Mouse (Mus musculus) mouse embryonic stem cell (cell line): ENCODE measurements at regions not wholly inside any gene's neighbourhood (a gene's known extent, or its start where the extent isn't known, plus 50 kb on each side); places are given as distances from the start of the nearest gene placed in this dataset.
"Not testable (repeated sequence)": the region's sequence is repeated elsewhere in the genome, so short reads cannot be mapped to it uniquely, and the experiment has no call there.

Source experiments
- in situ Hi-C, 2 experiments: fragments of 300-500 bp; cut with MboI; formaldehyde crosslinking; loops; 1 replicate in 1 of 2; 3 replicates in 1 of 2; pipeline ENCODE4 v1.14.3; 2019 to 2020; ENCODE audit warnings: low sequenced_read_pairs in 2 of 2, low pct_unique_long_range_greater_than_20kb in 1 of 2, mixed read lengths in 1 of 2; ENCODE audit not compliant: unreplicated experiment in 1 of 2

DNA sequence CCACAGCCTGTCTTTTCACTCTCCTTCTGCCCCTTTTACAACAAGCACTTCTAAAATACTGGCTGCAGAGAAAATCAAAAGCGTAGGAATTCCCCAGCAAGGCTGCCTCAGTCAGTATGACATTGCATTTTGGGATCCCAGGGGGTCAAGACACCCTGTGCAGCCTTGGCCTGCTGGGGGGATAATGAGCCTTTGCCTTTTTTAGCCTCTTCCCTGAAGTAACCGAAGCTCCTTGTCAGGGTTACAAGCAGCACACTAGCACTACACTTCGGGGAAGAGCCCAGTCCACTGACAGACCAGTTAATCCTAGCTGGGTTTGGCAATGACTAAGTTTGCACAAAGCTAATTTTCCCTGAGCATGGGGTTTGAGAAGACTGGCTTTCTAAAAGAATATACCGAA lies 207.7 kb upstream of the 1700056E22Rik start:
- in situ Hi-C loops = no loop called here

DNA sequence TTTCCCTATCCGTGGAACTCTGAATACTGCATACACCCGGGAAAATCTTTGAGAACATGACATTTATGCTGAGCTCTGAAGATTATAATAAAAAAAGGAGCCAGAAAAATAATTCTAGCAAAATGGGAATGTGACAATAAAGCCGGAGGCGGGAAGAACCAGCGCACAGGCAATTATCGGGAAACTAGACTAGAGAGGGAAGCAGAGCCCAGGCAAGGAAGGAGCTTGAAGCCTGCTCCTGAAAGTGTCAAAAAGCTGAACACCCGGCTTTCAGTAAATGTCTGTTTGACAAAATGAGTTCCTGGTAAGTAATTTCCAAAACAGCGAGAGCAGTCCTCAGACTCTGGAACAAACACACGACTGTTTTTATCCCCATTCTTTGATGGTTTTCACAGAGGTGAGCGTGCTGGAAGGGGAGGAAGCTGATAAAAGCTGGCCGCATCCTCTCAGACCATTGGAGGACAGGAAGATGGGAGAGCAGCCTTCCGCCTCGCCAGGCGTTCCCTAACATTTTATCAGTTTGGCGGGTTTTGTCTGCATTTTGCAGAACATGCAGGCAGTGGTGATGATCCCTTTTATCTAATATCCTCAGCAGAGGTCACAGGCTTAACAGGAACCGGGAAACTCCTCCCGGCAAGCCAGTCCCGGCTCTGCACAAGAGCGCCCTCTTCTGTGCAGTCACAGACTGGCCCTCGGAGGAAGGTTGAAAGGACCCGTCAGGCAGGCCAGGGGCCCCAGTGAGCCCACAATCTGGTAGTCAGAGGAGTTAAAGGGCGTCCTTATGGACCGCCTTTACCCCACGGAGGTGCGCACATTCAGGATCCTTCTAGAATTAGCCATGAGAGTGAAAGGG lies 201.3 kb upstream of the 1700056E22Rik start:
- in situ Hi-C loops = no loop called here

DNA sequence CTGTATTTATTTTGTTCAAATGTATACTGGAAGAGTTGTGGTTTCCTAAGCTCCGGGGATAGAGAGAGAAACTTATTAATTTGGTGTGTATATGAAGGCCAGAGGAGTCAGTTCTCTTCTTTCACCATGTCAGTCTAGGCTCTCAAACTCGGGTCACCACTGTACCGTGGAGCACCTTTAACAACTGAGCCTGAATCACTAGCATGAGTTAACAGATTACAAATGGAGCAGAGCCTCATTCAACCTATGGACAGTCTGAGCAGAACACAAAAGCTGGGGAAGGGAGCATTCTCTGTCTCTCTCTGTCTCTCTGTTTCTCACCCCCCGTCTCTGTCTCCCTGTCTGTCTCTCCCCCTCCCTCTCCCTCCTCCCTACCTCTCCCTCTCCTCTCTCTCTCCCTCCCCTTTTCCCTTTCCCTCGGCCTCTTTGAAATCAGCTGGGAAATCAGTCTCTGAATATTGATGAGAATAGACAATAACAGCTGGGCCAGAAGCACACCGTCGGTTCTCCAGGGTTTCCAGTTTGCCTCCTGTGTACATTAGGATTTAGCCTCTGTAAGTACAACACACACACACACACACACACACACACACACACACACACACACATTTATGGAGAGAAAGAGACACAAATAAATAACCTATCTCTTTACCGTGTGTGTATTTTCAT lies 200.4 kb upstream of the 1700056E22Rik start:
- in situ Hi-C loops = no loop called here

DNA sequence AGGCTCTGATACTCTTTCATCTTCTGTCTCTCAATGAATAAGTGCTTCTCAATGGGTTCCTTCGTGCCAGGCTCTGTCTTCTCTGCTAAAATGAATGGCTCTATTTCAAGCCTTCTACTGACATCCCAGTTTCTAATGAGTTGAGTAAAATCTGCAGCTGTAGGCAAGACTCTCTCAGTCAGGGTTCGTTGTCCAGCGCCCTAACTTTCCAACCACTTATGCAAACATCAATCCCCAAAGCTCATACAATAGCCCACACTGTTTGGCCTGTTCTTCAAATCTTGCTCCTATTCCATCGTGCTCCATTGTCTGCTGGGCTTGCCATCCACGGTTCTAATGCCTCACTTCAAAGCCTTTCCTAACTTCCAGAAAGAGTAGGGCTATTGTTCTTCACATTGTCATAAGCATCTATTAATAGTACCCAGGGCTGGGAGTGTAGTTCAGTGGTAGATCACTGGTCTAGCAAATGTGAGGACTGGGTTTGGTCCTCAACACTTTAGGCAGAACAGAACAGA lies 199.7 kb upstream of the 1700056E22Rik start:
- in situ Hi-C loops = no loop called here

DNA sequence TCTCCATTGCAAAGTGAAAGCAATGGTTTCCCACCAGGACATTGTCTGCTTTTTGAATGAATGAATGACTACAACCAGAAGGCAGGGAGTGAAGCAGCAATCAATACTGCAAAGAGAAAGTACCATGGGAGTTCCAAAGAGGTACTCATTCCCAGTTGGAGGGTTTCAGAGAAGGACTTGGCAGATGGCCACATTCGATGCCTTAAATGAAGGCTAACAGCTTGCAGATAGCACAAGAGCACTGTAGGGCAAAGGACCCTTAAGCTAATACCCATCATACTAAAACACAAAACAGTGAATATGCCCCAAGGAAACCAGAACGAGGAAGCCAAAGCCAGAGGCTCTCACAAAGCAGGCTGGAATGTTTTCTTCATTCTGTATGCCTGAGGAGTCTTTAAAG lies 188.2 kb upstream of the 1700056E22Rik start:
- in situ Hi-C loops = no loop called here

DNA sequence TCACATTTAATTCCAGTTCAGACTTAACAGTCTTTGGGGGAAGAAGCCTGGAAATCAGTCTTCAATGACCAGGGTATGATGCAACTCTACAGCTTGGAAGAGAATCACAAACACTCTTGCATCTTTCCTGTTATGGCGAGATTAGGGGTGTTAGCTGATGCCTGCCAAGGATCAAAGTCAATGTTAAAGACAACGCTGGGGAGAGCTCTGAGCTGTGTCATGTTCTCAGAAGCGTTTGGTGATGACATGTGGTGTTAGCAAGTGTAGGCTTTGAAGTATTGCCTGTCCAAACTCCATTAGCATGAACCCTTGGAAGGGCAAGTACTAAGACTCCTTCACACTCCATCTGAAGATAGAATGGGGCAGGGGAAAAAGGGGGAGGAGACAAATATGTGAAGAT lies 187.7 kb upstream of the 1700056E22Rik start:
- in situ Hi-C loops = no loop called here

DNA sequence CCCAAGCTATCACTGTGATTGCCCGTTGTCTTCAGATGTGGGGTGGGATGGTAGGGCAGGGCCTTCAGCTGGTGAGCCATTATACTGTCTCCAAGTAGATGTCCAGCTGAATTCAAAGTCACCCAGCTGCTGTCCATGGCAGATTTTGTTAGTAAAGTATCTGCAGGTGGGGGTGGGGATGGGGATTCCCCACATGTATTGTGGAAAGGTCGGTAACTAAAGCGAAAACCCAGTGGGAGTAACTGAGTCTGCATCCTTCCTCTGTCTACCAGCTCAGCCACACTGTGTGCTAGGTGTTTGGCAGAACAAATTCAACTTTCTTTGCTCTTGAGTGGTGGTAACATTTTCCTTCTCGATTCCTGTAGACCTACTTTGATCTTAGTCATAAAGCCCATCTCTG lies 163.2 kb upstream of the 1700056E22Rik start:
- in situ Hi-C loops = no loop called here

DNA sequence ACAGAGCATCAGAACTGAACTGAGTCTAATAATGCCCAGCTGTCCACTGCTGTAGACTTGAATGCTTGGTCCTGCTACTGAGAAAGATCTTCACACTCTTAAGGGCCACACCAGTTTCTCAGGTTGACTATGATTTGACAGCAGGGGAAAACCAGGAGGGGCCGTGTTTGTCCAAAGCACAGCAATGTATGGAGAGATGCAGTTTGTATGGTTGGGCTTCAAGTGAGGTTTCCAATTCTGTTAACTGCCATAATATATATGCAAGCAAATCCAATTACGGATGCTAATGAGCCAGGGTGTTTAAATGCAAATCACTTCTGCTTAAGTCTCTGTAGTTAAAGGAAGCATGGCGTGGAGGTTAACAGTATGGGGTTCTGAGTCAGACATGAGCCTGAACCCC lies 157.2 kb upstream of the 1700056E22Rik start:
- in situ Hi-C loops = no loop called here

DNA sequence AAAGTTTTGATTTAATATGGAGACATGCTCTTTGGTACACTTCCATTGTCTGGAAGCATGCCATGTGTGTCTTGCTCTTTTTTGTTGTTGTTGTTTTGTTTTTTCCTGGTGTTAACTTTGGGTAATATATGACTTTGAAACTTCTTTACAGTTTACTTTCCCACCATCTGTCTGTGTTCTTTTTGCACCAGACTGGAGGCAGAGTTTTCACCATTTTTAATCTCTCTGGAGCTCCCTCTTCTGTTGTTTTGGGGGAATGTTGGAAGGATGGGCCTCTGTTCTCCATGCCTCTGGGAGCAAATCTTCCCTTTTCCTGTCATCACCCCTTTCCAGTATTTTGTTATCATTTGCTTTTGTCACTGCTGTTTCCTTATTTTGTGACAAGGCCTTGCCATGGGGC lies 153.5 kb upstream of the 1700056E22Rik start:
- in situ Hi-C loops = no loop called here

DNA sequence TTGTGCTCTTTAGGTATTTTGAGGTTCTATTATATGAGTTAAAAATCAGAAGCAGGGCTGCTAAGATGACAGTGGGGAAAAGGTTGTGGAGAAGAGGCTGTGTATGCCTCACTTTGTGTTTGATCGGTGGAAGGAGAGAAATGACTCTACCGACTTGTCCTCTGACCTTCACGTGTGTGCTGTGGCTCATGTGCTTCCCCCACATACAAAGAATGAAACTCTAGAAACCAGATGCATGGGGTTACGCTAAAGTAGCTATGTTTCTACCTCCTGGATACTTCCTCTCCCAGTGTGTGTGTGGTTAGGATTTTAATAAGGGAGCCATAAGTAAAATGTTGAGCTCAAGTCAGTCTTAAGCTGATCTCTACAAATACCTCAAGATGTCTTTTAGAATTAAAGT lies 148.1 kb upstream of the 1700056E22Rik start:
- in situ Hi-C loops = no loop called here

DNA sequence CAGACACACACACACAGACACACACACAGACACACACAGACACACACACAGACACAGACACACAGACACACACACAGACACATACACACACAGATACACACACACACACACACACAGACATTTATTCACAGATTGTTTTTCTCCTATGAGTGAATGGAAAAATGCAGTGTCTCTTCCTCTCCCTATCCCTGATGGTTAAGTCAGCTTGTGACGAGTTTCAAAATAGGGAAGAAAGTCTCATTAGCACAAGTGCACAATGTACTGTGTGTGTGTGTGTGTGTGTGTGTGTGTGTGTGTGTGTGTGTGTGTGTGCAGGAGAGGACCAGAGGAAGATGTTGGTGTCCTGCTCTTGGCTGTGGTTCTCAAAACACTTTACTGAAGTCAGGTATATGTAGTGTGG lies 140.3 kb upstream of the 1700056E22Rik start:
- in situ Hi-C loops = not testable (repeated sequence)

DNA sequence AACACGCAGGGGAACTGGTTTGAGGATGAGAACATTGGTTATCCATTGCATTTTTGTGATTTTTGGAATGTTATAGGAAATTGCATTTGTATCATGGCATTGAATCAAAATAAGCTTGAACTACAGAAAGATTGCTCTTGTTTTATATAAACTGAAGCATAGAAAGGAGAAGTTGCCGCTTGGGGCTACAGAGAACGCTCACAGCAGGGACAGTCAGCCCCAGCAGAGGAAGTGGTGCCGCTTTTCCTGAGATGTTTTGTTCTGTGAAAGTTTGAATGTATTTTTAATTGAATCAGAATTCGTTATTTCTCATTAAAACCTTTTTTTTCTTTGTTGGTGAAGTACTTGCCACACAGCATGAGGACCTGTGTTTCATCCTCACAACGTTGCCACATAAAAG lies 139.6 kb upstream of the 1700056E22Rik start:
- in situ Hi-C loops = no loop called here

DNA sequence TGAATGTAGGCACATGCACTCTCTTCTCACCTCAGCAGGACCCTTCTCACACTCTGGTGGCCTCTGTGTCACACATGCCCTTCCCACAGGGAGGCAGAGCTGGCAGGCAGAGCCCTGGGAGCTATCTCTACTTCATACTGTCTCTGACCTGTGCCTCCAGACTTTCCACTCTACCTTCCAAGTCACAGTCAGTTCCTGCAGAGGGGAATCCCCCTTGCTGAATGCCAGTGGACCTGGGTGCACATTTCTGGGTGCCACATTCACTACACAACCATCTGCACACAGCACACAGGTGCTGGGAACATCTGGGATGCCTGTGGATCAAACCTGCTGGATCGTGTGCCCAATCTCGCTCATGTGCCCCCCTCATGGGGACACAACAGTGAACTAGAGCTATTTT lies 138.9 kb upstream of the 1700056E22Rik start:
- in situ Hi-C loops = no loop called here

DNA sequence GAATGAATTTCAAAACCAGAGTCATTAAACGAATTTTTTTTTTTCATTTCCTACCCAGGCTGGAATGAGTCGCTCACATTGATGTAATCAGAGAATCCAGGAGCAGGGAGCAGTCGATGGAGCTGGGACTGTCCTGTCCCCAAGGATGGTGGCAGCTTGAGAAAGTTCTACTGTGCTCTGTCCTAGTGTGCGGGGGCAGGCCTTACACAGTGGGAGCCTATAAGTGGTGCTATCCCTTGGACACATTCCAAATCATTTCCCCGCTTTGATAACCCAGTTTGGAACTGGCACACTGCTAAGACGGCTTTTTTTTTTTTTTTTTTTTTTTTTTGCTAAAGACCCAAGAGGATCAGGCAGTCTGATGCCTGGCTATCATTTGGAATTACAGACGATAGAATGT lies 137.5 kb upstream of the 1700056E22Rik start:
- in situ Hi-C loops = no loop called here

DNA sequence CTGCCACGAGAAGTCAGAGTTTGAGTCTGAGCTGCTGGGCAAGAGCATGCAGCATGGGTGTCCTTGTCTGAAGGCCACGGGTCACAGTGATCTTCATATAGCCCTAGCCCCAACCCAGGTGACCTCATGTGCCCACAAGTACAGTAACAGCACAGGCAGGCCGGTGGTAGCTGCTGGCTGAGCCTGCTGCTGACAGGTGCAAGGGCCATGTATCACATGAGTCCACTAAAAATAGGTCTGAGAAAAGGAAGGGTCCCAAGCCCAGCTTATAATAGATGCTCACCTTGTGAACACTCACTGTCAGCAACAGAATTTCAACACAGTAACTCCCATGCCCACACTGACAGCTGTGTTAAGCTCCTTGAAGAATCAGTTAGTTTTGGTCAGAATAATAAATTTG lies 136.8 kb upstream of the 1700056E22Rik start:
- in situ Hi-C loops = no loop called here

DNA sequence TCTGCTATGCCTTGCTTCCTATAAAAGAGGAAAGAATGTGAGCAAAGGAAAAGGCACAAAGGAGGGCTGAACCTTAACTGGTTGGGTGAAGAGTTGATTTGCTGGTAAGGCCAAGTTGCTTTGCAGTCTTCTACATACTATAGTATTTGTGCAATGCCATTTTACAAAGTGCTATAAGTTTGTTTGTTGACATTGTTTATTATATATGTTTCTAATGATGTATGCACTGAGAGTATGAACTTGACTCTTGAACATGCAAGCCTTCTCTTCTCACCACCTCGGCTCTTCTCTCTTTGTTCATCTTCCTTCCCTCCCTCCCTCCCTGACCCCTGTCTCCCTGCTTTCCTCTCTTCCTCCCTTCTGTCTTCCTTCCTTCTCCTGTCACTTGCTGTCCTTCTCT lies 135.9 kb upstream of the 1700056E22Rik start:
- in situ Hi-C loops = no loop called here

DNA sequence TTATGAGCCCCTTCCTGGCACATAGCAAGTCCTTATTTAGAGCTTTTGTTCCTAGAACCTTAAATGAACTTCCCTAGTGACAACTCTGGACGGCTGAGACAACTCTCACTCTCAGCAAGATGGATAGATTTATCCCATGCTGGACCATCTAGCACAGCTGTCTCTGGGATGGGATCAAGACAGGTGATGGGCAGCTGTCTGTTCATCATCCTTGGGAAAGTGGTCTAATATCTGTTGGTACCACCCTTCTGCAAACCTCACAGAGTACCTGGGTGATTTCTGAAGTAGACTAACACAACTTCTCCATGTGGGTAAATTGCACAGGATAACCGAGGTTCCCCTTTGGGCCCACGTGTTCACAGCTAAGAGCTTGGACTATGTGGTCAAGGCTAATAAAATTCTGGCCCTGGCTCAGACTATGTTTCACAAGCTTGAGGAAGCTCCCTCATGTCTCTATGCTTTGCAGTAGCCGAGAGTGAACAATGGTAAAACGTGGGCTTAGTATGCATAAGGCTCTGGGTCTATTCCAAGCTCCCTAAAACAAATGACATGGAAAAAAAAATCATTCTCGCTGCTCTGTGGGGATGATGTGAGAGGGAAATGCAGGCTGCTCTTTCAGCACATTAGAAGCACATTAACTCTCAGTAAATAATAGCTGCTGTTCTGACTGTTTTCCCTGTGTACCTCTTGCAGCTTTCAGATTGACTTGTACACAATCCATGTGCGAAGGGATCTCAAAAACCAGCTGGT lies 135.1 kb upstream of the 1700056E22Rik start:
- in situ Hi-C loops = no loop called here

DNA sequence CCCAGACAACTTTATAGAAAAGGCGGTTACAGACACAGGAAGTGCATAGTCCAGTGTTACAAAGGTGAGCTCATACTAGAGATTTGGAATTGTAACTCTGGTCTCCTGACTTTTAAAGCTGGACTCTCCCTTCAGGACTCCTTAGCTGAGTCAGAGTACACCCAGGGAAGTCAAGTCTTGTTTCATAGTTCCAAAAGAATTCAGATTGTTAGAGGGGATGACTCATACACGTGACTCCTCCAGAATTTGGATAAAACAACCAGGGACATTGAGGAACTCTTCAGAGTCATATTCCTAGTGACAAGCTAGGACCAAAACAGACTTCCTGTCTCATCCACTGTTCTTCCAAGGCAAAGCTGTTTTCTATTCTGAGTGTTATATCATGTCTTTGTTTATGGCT lies 132.8 kb upstream of the 1700056E22Rik start:
- in situ Hi-C loops = no loop called here

DNA sequence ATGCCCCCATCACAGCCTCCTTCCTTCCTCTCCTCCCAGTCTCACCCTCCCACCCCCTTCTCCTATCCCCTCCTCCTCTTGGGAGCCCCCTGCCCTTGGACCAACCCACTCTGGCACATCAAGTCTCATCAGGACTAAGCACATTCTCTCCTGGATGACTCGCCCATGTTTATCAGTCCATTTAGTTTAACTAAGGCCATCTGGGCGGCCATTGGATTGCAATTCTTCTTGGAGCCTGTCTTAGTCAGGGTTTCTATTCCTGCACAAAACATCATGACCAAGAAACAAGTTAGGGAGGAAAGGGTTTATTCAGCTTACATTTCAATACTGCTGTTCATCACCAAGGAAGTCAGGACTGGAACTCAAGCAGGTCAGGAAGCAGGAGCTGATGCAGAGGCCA lies 128.4 kb upstream of the 1700056E22Rik start:
- in situ Hi-C loops = not testable (repeated sequence)
